Mouse (Mus musculus) lung, postnatal 0 days (tissue): Measurements from ENCODE around the gene Grb10.

Source experiments
- CTCF ChIP-seq: IDR thresholded peaks from 2 replicates; pipeline ENCODE4 v1.5.1; 2016; ENCODE audit warnings: antibody characterized with exemption, mild to moderate bottlenecking
- EP300 ChIP-seq: IDR thresholded peaks from 2 replicates; pipeline ENCODE4 v1.6.1; 2016; ENCODE audit warnings: antibody characterized with exemption, mild to moderate bottlenecking, control low read depth

DNA sequence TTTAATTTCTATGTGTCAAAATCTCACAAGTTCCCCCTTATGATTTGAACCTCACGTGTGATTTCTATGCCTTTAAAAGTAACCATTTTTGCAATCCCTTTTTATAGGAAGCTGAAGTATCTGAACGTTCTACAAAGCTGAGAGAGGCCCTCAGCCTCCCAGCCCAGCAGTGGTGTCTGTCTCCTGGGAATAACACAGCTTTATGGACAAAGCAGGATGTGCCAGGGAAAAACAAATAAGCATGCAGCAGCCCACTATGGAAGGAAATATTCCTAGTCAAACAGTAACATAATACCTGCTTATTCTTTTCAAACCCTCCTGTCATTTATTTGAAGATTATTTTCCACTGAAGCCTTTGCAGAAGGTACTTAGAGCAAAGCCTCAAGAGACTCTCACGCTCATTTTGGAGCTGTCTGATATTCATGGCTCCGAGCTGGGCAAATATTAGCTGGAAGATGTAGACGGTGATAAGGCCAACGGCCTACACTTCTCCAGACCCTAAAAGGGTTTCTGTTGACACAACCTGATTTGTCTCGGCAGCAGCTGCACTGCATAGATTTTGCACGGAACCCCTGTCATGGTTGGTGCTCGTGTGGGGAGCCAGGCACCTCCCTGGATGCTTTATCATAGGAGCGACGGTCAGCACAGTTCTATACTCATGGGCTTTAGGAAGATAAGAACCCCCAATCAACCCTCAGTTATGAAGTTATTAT, 153.8 kb downstream of the Grb10 start:
- no peak for TF ChIP-seq CTCF
- peak; percentile 25; the same call in 1 of the 2 replicates for TF ChIP-seq EP300
